Mouse (Mus musculus) stomach, embryonic 16.5 days (tissue): Measurements from ENCODE around the gene Irgq. TPM values are rescaled to one million over a fixed set of nuclear protein-coding genes. Genes with fewer than 3 reads are reported as not detected.

ENCODE experiments used
- ATAC-seq: fragments of 200-750 bp; cut with Nextera tagmentation; 2 replicates; pipeline ENCODE4 v1.8.0; 2017; ENCODE audit warnings: moderate number of reproducible peaks, moderate TSS enrichment; ENCODE audit not compliant: insufficient read depth, low FRiP score
- H3K27ac ChIP-seq: fragments of 300-500 bp; sonication (generic); 2 replicates; pipeline ENCODE4 v1.5.1; 2014; ENCODE audit warnings: low read length
- H3K27me3 ChIP-seq: fragments of 300-500 bp; sonication (generic); 2 replicates; pipeline ENCODE4 v1.6.1; 2014; ENCODE audit warnings: low read length, control low read depth, mixed read lengths; ENCODE audit not compliant: control insufficient read depth, insufficient read depth
- H3K36me3 ChIP-seq: fragments of 300-500 bp; sonication (generic); 2 replicates; pipeline ENCODE4 v1.6.1; 2014; ENCODE audit warnings: low read length; ENCODE audit not compliant: control insufficient read depth, insufficient read depth
- H3K4me1 ChIP-seq: fragments of 300-500 bp; sonication (generic); 2 replicates; pipeline ENCODE4 v1.6.1; 2014; ENCODE audit warnings: low read length, control low read depth, mixed read lengths; ENCODE audit not compliant: control insufficient read depth, insufficient read depth
- H3K4me2 ChIP-seq: fragments of 300-500 bp; sonication (generic); 2 replicates; pipeline ENCODE4 v1.6.1; 2014; ENCODE audit warnings: low read depth, low read length, mixed read lengths
- H3K4me3 ChIP-seq: fragments of 300-500 bp; sonication (generic); replicated peaks from 2 replicates; pipeline ENCODE4 v1.5.1; 2014; ENCODE audit warnings: mild to moderate bottlenecking, low read length
- H3K9ac ChIP-seq: fragments of 300-500 bp; sonication (generic); 2 replicates; pipeline ENCODE4 v1.6.1; 2014; ENCODE audit warnings: low read length
- H3K9me3 ChIP-seq: fragments of 300-500 bp; sonication (generic); replicated peaks from 2 replicates; pipeline ENCODE4 v1.6.1; 2016; ENCODE audit warnings: low read length, control low read depth; ENCODE audit not compliant: control insufficient read depth
- WGBS: fragments of 180-500 bp; shearing (Covaris S2); extraction: QIAGEN DNeasy Blood & Tissue Kit; methylation state at CpG from one replicate; pipeline ENCODE4 v1.1.7; 2014; 5-methylcytosine and 5-hydroxymethylcytosine counted together
- polyA plus RNA-seq: library from polyadenylated mRNA; unstranded; fragments of >200 nt; fragmentation: Nextera tagmentation; extraction: Ambion mirVana; gene quantifications from 2 replicates; pipeline ENCODE4 v1.2.1, GENCODE M21; 2015

Gene Irgq
- polyA plus RNA-seq, 1 experiment from 2014 or later, result 5.6 TPM

DNA sequence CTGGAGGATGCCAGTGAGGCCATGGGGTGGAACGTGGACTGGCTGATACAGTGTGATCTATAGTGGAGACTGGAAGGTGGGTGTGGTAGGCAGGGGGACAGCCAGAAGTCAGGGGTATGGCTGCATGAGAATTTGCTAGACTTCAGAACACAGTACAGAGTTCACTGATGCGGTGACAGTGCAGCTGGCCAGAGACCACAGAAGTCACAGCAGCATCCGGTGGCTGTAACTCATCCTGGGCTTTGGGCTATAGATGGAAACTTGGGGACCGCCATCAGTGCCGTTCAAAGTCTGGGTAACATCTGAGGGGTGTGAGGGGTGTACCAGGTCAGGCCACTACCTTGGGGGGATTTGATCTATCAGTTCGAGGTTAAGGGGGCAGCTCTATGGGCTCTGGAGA lies 6.8 kb upstream of the Irgq start:
- Histone ChIP-seq H3K27ac (no peak overlapping the region), H3K4me3 (no peak overlapping the region), H3K4me2 (no peak overlapping the region), H3K36me3 (no peaks in the 10 kb centered on the region), H3K27me3 (no peaks in the 10 kb centered on the region), H3K9me3 (no peaks in the 10 kb centered on the region), H3K9ac (no peak overlapping the region), H3K4me1 (no peaks in the 10 kb centered on the region)
- WGBS, result 80% methylated on average over 6 of the region's 6 CpGs
- no peak for ATAC-seq

DNA sequence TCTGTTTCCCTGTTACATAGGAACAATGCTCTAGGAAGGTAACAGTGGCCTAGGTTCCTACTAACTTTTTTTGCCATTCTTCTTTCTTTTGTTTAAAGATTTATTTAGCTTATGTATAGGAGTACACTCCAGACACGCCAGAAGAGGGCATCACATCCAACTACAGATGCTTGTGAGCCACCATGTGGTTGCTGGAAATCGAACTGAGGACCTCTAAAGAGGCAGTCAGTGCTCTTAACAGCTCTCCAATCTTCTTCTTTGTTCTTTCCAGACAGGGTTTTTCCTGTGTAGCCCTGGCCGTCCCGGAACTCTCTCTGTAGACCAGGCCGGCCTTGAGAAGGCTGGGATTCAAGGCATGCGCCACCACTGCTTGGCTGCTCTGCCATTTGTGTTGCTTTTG lies 5.5 kb upstream of the Irgq start:
- 82% methylated on average over 6 of the region's 6 CpGs for WGBS
- Histone ChIP-seq H3K9ac (no peak overlapping the region), H3K27ac (no peak overlapping the region), H3K4me3 (no peak overlapping the region), H3K36me3 (no peaks in the 10 kb centered on the region), H3K9me3 (no peaks in the 10 kb centered on the region), H3K4me2 (no peak overlapping the region), H3K4me1 (peaks cover 5% of the 10 kb centered on the region; the same call in 1 of the 2 replicates), H3K27me3 (no peaks in the 10 kb centered on the region)
- no peak for ATAC-seq

DNA sequence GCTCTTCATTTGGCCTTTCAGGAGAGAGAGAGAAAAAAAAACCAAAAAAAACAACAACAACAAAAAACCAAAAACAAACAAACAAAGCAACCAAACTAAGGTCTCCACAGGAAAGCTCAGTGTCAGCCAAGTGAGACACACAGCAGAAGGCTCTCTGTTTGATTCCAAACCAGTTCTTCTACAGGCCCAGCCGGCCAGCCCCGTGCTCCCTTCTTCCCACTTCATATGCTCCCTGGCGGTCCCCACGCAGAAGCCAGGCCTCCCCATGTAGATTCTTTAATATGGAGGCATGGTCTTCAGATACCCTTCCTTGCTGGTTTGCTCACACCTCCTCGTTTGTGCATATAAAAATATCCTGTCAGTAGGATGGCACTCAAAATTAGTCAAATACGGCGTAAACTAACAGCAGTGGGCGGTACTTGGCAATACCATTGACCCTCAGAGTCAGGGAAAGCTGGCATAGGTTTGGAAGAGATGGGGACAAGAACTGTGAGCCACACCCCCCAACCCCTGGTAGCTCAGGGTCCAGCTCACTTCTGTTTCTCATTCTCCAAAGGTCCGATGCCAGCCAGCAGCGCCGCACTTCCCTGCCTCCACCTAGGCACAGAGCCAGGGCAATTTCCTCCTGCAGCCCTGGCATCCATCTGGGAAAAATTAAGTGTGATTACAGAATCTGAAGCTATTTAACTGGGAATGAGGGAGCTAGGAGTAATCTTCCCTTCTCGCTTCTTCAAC lies 4.6 kb upstream of the Irgq start:
- Histone ChIP-seq H3K9me3 (no peaks in the 10 kb centered on the region), H3K27me3 (no peaks in the 10 kb centered on the region), H3K27ac (no peak overlapping the region), H3K36me3 (no peaks in the 10 kb centered on the region), H3K4me3 (no peak overlapping the region), H3K9ac (no peak overlapping the region), H3K4me2 (no peak overlapping the region), H3K4me1 (peaks cover 5% of the 10 kb centered on the region; the same call in 1 of the 2 replicates)
- no peak for ATAC-seq
- 88% methylated on average over 12 of the region's 12 CpGs for WGBS

DNA sequence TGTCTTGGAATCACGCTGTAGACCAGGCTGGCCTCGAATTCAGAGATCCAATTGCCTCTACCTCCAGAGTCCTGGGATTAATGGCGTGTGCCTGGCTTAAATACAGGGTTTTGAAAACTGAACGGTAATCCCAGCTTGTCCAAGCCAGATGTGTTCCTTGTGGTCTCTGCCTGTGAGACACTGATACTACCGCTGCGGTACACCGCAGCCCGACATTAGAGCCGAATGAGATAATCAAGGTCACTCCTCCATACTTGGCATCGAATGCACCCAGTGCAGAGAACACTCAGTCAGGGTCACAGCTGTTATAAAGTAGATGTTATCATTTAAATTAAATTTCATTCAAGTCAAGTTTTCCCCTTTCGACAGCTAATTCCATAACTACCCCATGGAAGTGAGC lies 1.6 kb upstream of the Irgq start:
- no peak overlapping the region for H3K4me2 ChIP-seq
- H3K4me3 ChIP-seq, result no peak overlapping the region
- no peaks in the 10 kb centered on the region for H3K9me3 ChIP-seq
- peaks cover 14% of the 10 kb centered on the region for H3K4me1 ChIP-seq
- H3K36me3 ChIP-seq, result peaks cover 5% of the 10 kb centered on the region; the same call in 1 of the 2 replicates
- H3K27me3 ChIP-seq, result no peaks in the 10 kb centered on the region
- 92% methylated on average over 11 of the region's 11 CpGs for WGBS
- no peak overlapping the region for H3K27ac ChIP-seq
- no peak overlapping the region for H3K9ac ChIP-seq
- ATAC-seq, result no peak

DNA sequence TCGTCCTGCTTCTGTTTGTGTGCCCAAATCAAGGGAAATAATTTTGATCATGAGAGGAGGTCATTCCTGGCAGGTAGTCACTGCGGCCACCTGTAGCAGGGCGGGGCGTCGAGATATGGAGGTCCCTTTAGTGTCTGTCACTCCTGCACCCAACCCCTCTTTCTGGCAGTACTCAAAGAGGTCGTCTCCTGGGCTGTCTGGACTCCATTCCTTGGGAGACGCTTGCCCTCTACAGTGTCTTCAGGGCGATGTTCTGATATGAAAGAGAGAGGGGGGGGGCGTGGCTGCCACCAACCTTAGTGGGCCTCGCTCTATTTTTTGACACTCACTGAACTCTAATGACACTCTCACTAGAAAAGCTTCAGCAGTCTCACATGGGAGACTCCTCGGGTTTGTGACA lies 909 bp upstream of the Irgq start:
- no peak for ATAC-seq
- H3K9ac ChIP-seq, result peak overlapping the region; percentile 91
- peak overlapping the region; percentile 71 for H3K4me2 ChIP-seq
- 51% methylated on average over 11 of the region's 11 CpGs for WGBS
- H3K4me3 ChIP-seq, result peak overlapping the region; percentile 74
- no peaks in the 10 kb centered on the region for H3K27me3 ChIP-seq
- no peaks in the 10 kb centered on the region for H3K9me3 ChIP-seq
- peaks cover 14% of the 10 kb centered on the region for H3K4me1 ChIP-seq
- peak overlapping the region; percentile 94 for H3K27ac ChIP-seq
- peaks cover 6% of the 10 kb centered on the region; the same call in 1 of the 2 replicates for H3K36me3 ChIP-seq

DNA sequence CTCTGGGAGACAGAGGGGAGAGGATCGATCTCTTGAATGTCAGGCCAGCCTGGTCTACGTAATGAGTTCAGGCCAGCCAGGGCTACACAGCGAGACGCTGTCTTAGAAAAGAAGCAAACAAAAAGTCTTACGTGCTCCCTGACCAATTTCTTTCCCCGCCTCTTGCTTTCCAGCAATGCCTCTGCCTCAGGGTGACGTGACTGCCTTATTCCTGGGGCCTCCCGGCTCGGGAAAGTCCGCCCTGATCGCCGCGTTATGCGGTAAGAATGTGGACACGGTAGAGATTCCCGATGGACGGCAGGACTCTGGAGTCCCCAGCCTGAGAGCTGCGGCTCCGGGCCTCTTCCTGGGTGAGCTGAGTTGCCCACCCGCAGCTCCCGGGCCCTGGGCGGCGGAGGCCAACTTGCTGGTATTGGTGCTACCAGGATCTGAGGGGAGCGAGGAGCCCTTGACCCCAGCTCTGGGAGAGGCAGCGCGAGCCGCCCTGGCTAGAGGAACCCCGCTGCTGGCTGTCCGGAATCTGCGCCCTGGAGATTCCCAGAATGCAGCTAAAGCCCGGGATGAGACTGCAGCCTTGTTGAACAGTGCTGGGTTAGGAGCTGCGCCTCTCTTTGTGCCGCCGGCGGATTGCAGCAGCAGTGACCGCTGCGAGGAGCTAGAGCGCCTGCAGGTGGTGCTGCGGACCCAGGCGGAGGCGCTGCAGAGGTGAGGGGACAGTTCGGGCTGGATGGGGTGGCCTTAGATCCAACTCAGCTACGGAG lies 902 bp downstream of the Irgq start:
- Histone ChIP-seq H3K9ac (peak overlapping the region; percentile 91), H3K27me3 (no peaks in the 10 kb centered on the region), H3K4me3 (peak overlapping the region; percentile 74), H3K4me1 (peaks cover 14% of the 10 kb centered on the region), H3K9me3 (no peaks in the 10 kb centered on the region), H3K36me3 (peaks cover 11% of the 10 kb centered on the region; the same call in 1 of the 2 replicates), H3K4me2 (peak overlapping the region; percentile 93), H3K27ac (peak overlapping the region; percentile 94)
- peak; percentile 63 for ATAC-seq
- WGBS, result under 1% methylated on average over 43 of the region's 43 CpGs

DNA sequence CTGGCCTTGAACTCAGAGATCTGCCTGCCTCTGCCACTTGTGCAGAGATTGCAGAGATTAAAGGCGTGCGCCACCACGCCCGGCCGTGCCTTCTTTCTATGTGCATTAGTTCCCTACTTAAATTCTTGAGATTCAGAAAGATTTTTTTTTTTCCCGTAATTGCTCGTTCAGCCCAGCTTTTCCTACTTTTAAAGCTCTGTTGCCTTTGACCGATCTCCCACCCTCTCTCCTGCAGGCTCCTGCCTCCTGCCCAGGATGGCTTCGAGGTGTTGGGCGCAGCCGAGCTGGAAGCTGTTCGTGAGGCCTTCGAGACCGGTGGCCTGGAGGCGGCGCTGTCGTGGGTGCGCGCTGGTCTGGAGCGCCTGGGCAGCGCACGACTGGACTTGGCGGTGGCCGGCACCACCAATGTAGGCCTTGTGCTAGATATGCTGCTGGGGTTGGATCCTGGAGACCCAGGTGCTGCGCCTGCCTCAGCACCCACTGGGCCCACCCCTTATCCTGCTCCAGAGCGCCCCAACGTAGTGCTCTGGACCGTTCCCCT lies 2.6 kb downstream of the Irgq start:
- Histone ChIP-seq H3K4me3 (no peak overlapping the region), H3K9me3 (no peaks in the 10 kb centered on the region), H3K27me3 (no peaks in the 10 kb centered on the region), H3K27ac (no peak overlapping the region), H3K4me2 (no peak overlapping the region), H3K4me1 (peaks cover 14% of the 10 kb centered on the region), H3K36me3 (peaks cover 11% of the 10 kb centered on the region; the same call in 1 of the 2 replicates), H3K9ac (no peak overlapping the region)
- ATAC-seq, result no peak
- WGBS, result 79% methylated on average over 28 of the region's 28 CpGs

DNA sequence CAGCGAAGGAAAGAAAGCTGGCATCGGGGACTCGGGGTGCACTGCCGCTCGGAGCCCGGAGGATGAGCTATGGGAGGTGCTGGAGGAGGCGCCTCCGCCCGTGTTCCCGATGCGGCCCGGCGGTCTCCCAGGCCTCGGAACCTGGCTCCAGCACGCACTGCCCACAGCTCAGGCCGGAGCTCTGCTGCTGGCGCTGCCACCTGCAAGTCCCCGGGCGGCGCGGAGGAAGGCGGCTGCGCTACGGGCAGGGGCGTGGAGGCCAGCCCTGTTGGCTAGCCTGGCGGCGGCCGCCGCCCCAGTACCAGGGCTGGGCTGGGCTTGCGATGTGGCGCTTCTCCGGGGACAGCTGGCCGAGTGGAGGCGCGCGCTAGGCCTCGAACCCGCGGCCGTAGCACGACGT lies 3.3 kb downstream of the Irgq start:
- H3K4me2 ChIP-seq, result no peak overlapping the region
- no peak overlapping the region for H3K27ac ChIP-seq
- peaks cover 14% of the 10 kb centered on the region for H3K4me1 ChIP-seq
- WGBS, result 56% methylated on average over 39 of the region's 42 CpGs
- ATAC-seq, result no peak
- H3K36me3 ChIP-seq, result peaks cover 11% of the 10 kb centered on the region; the same call in 1 of the 2 replicates
- H3K9me3 ChIP-seq, result no peaks in the 10 kb centered on the region
- H3K9ac ChIP-seq, result no peak overlapping the region
- no peaks in the 10 kb centered on the region for H3K27me3 ChIP-seq
- H3K4me3 ChIP-seq, result no peak overlapping the region

DNA sequence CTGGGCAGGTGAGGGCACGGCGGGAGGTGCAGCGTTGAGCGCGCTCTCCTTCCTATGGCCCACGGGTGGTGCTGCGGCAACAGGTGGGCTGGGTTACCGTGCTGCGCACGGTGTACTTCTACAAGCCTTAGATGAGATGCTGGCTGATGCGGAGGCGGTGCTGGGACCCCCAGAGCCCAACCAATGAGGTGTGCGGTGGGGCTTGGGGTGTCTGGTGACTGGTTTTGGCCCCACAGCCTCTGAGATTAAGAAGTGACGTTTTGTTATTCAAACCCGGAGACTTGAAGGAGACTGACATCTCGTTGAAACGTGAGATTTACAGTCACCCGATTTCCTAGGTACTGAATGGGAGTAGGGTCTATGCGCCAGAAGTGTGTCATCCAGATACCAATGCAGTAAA lies 3.8 kb downstream of the Irgq start:
- WGBS, result 56% methylated on average over 19 of the region's 19 CpGs
- Histone ChIP-seq H3K4me1 (peaks cover 14% of the 10 kb centered on the region), H3K4me3 (no peak overlapping the region), H3K36me3 (peaks cover 11% of the 10 kb centered on the region; the same call in 1 of the 2 replicates), H3K9me3 (no peaks in the 10 kb centered on the region), H3K27me3 (no peaks in the 10 kb centered on the region), H3K4me2 (no peak overlapping the region), H3K9ac (no peak overlapping the region), H3K27ac (no peak overlapping the region)
- ATAC-seq, result no peak
